23 mouse cellular contexts compared by ENCODE assay signal in the genomic region with DNA sequence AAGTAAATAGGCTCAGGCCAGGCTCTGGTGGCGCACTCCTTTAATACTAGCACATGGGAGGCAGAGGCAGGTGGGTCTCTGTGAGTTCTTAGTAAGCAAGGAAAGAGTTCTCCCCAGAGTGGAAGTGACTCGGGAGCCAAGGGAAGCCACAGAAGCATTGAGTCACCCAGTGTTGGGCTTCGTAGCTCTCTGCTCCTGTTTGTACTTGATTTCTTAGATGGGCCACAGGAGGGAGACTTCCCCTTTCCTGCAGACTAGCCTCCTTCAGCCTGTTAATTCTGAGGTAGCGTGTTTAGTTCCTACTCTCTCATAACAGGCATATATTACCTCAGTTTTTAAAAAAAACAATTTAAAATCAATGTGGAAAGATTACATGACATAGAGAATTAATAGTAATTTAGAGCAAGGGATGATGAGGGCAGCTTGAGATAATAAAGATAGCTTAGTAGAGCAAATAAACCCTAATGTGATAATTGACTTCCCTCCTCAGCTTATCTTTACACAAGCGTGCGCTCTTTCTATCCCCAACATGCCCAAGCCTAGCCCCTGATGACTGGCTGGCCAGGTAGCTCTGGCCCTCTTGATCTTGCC. TPM values are rescaled to one million over a fixed set of nuclear protein-coding genes. Genes with fewer than 3 reads are reported as not detected.
DNase-seq lines count a peak whose midpoint lies in the region; ATAC-seq and TF ChIP-seq lines count a peak whose summit lies in the region.
"Had no signal": no experiment of that assay in that cellular context is flagged by ENCODE, and none has a peak within 500 bp of the region (broad histone marks: within the 10 kb centered on the region; RNA-seq: fewer than 3 reads in every experiment).

No protein-coding gene starts in this region.

- no peak for TF ChIP-seq CTCF in testis, adult 2 months (IDR thresholded peaks at IDR 0.05; ENCODE audit: control insufficient read depth, insufficient read depth, insufficient replicate concordance, low read depth, low read length)
- no peak for TF ChIP-seq CTCF in G1E (IDR thresholded peaks at IDR 0.05; ENCODE audit: low read depth, low read length)
- peak; percentile 42 for TF ChIP-seq CTCF in stomach, postnatal 0 days (IDR thresholded peaks at IDR 0.05; ENCODE audit: low read depth)
- no peak for TF ChIP-seq CTCF in cerebellum, adult 2 months (IDR thresholded peaks at IDR 0.05; ENCODE audit: borderline replicate concordance, insufficient read depth, low read depth, low read length)

- H3K9me3 ChIP-seq in G1E (replicated peaks), result no peaks in the 10 kb centered on the region
- H3K9me3 ChIP-seq in stomach, postnatal 0 days (ENCODE audit: control insufficient read depth, low read length), result no peaks in the 10 kb centered on the region
- no peaks in the 10 kb centered on the region for H3K9me3 ChIP-seq in heart, embryonic 11.5 days (replicated peaks; ENCODE audit: control insufficient read depth, low read length)
- H3K9me3 ChIP-seq: embryonic facial prominence, embryonic 10.5 days; heart, embryonic 15.5 days; hindbrain, embryonic 10.5 days; liver, embryonic 13.5 days; midbrain, embryonic 12.5 days; neural tube, embryonic 12.5 days had no signal

- H3K27me3 ChIP-seq in testis, adult 2 months (ENCODE audit: control insufficient read depth, insufficient read depth, low read length), result no peaks in the 10 kb centered on the region
- no peaks in the 10 kb centered on the region for H3K27me3 ChIP-seq in G1E (ENCODE audit: insufficient read depth, low read length)
- no peaks in the 10 kb centered on the region for H3K27me3 ChIP-seq in stomach, postnatal 0 days (ENCODE audit: control insufficient read depth, insufficient read depth, low read length)
- H3K27me3 ChIP-seq in cerebellum, adult 2 months (ENCODE audit: control insufficient read depth, insufficient read depth, low read length), result no peaks in the 10 kb centered on the region
- no peaks in the 10 kb centered on the region for H3K27me3 ChIP-seq in heart, embryonic 11.5 days (ENCODE audit: control insufficient read depth, insufficient read depth, low read length)
- H3K27me3 ChIP-seq: heart, embryonic 15.5 days; liver, embryonic 13.5 days; midbrain, embryonic 12.5 days; neural tube, embryonic 12.5 days; Patski had no signal

- WGBS in stomach, postnatal 0 days, result 75% methylated on average over 6 of the region's 6 CpGs
- 89% methylated on average over 6 of the region's 6 CpGs for WGBS in cerebellum, adult 2 months
- 73% methylated on average over 6 of the region's 6 CpGs for WGBS in heart, embryonic 11.5 days (ENCODE audit: insufficient replicate concordance)

- H3K4me1 ChIP-seq in testis, adult 2 months (ENCODE audit: control insufficient read depth, insufficient read depth, low read length), result no peaks in the 10 kb centered on the region
- H3K4me1 ChIP-seq in G1E (ENCODE audit: insufficient read depth, low read depth, low read length), result peaks cover 31% of the 10 kb centered on the region
- H3K4me1 ChIP-seq in stomach, postnatal 0 days (replicated peaks; ENCODE audit: control insufficient read depth, insufficient read depth), result no peaks in the 10 kb centered on the region
- H3K4me1 ChIP-seq in cerebellum, adult 2 months (ENCODE audit: control insufficient read depth, insufficient read depth, low read length), result peaks cover 18% of the 10 kb centered on the region
- peaks cover 8% of the 10 kb centered on the region; the same call in 1 of the 2 replicates for H3K4me1 ChIP-seq in heart, embryonic 11.5 days (ENCODE audit: control insufficient read depth, insufficient read depth, low read length)
- H3K4me1 ChIP-seq: hindbrain, embryonic 10.5 days; midbrain, embryonic 12.5 days; neural tube, embryonic 12.5 days had no signal

- no peak overlapping the region for H3K4me2 ChIP-seq in stomach, postnatal 0 days (replicated peaks; ENCODE audit: low read depth)
- no peak overlapping the region for H3K4me2 ChIP-seq in heart, embryonic 11.5 days
- H3K4me2 ChIP-seq: heart, embryonic 15.5 days; liver, embryonic 13.5 days; midbrain, embryonic 12.5 days; neural tube, embryonic 12.5 days had no signal

- no peak overlapping the region for H3K9ac ChIP-seq in stomach, postnatal 0 days (ENCODE audit: low read length)
- no peak overlapping the region for H3K9ac ChIP-seq in heart, embryonic 11.5 days (ENCODE audit: low read depth, low read length)
- H3K9ac ChIP-seq: heart, embryonic 15.5 days; liver, embryonic 13.5 days; midbrain, embryonic 12.5 days; neural tube, embryonic 12.5 days had no signal

- H3K27ac ChIP-seq in testis, adult 2 months (ENCODE audit: control insufficient read depth, insufficient read depth, low read depth, low read length), result peak overlapping the region; percentile 18; the same call in 1 of the 2 replicates
- 0 out of 2 replicates have a peak overlapping the region, but pooled peaks have one; percentile 49 for H3K27ac ChIP-seq in stomach, postnatal 0 days (replicated peaks)
- H3K27ac ChIP-seq in cerebellum, adult 2 months (ENCODE audit: insufficient read depth, low read length), result no peak overlapping the region
- H3K27ac ChIP-seq in heart, embryonic 11.5 days (ENCODE audit: low read depth, low read length), result no peak overlapping the region
- H3K27ac ChIP-seq: embryonic facial prominence, embryonic 10.5 days; heart, embryonic 15.5 days; hindbrain, embryonic 10.5 days; liver, embryonic 13.5 days; macrophage; midbrain, embryonic 12.5 days; neural tube, embryonic 12.5 days had no signal

- TF ChIP-seq EP300 in stomach, postnatal 0 days (optimal IDR thresholded peaks at IDR 0.05), result no peak

- ATAC-seq in G1E (ENCODE audit: extremely low read depth, insufficient number of reproducible peaks, low FRiP score, poor library complexity, severe bottlenecking), result no peak
- ATAC-seq in hematopoietic stem cell, adult 5-6 weeks (replicated peaks in 1 of 2; ENCODE audit: insufficient read depth in 1 of 2, low FRiP score in 2 of 2, low TSS enrichment in 1 of 2, low read depth in 1 of 2, poor library complexity in 2 of 2, severe bottlenecking in 2 of 2), result peak; percentile 17 to 64; a peak in 2 of 4 replicates
- ATAC-seq in stomach, postnatal 0 days (ENCODE audit: low FRiP score, low TSS enrichment), result no peak
- no peak for ATAC-seq in heart, embryonic 11.5 days (replicated peaks; ENCODE audit: insufficient number of reproducible peaks, low FRiP score, low TSS enrichment)
- ATAC-seq: Patski had no signal

- DNase-seq in testis, postnatal 14 days (ENCODE audit: low spot score), result no peak
- DNase-seq in G1E (ENCODE audit: low spot score), result peak; percentile 34
- DNase-seq in stomach, postnatal 0 days (ENCODE audit: low spot score), result no peak
- DNase-seq in cerebellum, adult 2 months, result no peak
- DNase-seq in heart, adult 8-10 months (ENCODE audit: low spot score), result no peak
- DNase-seq: adrenal gland, postnatal 14 days; cerebellum, adult 18-20 months; kidney, adult 2 months; kidney, postnatal 25 days; liver, embryonic 13.5 days; right cerebral cortex, postnatal 14 days; thymus, adult 18-20 months; thymus, postnatal 4 days had no signal

- TF ChIP-seq POLR2A in testis, adult 2 months (IDR thresholded peaks at IDR 0.05; ENCODE audit: control insufficient read depth, low read depth, low read length), result no peak
- no peak for TF ChIP-seq POLR2A in cerebellum, adult 2 months (IDR thresholded peaks at IDR 0.05; ENCODE audit: borderline replicate concordance, insufficient read depth, low read length)

- H3K36me3 ChIP-seq in testis, adult 2 months (ENCODE audit: control insufficient read depth, insufficient read depth, low read length), result no peaks in the 10 kb centered on the region
- peaks cover 2% of the 10 kb centered on the region for H3K36me3 ChIP-seq in G1E (replicated peaks)
- H3K36me3 ChIP-seq in stomach, postnatal 0 days (ENCODE audit: control insufficient read depth, insufficient read depth, low read length), result no peaks in the 10 kb centered on the region
- H3K36me3 ChIP-seq in heart, embryonic 11.5 days (ENCODE audit: control insufficient read depth, insufficient read depth, low read length), result no peaks in the 10 kb centered on the region
- H3K36me3 ChIP-seq: embryonic facial prominence, embryonic 10.5 days; heart, embryonic 15.5 days; hindbrain, embryonic 10.5 days; liver, embryonic 13.5 days; midbrain, embryonic 12.5 days; neural tube, embryonic 12.5 days had no signal

- no peak overlapping the region for H3K4me3 ChIP-seq in testis, adult 2 months (ENCODE audit: control insufficient read depth, low read depth, low read length)
- H3K4me3 ChIP-seq in G1E (ENCODE audit: low read depth, low read length), result no peak overlapping the region
- no peak overlapping the region for H3K4me3 ChIP-seq in stomach, postnatal 0 days (ENCODE audit: low read depth, low read length)
- H3K4me3 ChIP-seq in cerebellum, adult 2 months (replicated peaks; ENCODE audit: insufficient read depth, low read depth, low read length), result no peak overlapping the region
- no peak overlapping the region for H3K4me3 ChIP-seq in heart, embryonic 11.5 days (ENCODE audit: low read depth, low read length)
- H3K4me3 ChIP-seq: embryonic facial prominence, embryonic 10.5 days; heart, embryonic 15.5 days; hindbrain, embryonic 10.5 days; liver, embryonic 13.5 days; midbrain, embryonic 12.5 days; neural tube, embryonic 12.5 days had no signal

RNA-seq across cellular contexts. Expression of gene Sesn1, which starts 16.9 kb away (rescaled TPM):
- 9.9 and 12.7 TPM in 2 replicates for polyA plus RNA-seq in testis, adult 2 months (2012; rRNA removed)
- 27.1 and 30.3 TPM in 2 replicates for total RNA-seq in G1E (2014; fragmentation: Nextera tagmentation)
- total RNA-seq in G1E (2017), result 46.7 and 49.3 TPM in 2 replicates
- 7.2 and 9.1 TPM in 2 replicates for polyA plus RNA-seq in G1E (2012)
- 58.3 and 106 TPM in 2 replicates for total RNA-seq in hematopoietic stem cell, adult 5-6 weeks (2017)
- 18.2 and 20.1 TPM in 2 replicates for polyA plus RNA-seq in stomach, postnatal 0 days (2015; fragmentation: Nextera tagmentation; extraction: Ambion mirVana)
- 67.7 and 76.9 TPM in 2 replicates for polyA plus RNA-seq in cerebellum, adult 2 months (2012; rRNA removed)
- 23.1 and 26.3 TPM in 2 replicates for polyA plus RNA-seq in heart, embryonic 11.5 days (2014; fragmentation: Nextera tagmentation; extraction: Ambion mirVana)
- total RNA-seq in heart, adult 8-10 months (2022), result 100 to 1,000 TPM in 2 of 4 experiments, 10 to 100 TPM in 2; 87.8 to 136 (median 109) TPM

RNA-seq across cellular contexts. Expression of gene Cep57l1, which starts 16.9 kb away (rescaled TPM):
- polyA plus RNA-seq in testis, adult 2 months (2012; rRNA removed), result 15.0 and 18.9 TPM in 2 replicates
- total RNA-seq in G1E (2014; fragmentation: Nextera tagmentation), result 61.9 and 90.5 TPM in 2 replicates
- 38.4 and 38.7 TPM in 2 replicates for total RNA-seq in G1E (2017)
- 2.5 and 2.8 TPM in 2 replicates for polyA plus RNA-seq in G1E (2012)
- 52.7 and 67.1 TPM in 2 replicates for total RNA-seq in hematopoietic stem cell, adult 5-6 weeks (2017)
- 5.3 and 6.0 TPM in 2 replicates for polyA plus RNA-seq in stomach, postnatal 0 days (2015; fragmentation: Nextera tagmentation; extraction: Ambion mirVana)
- 5.3 and 5.4 TPM in 2 replicates for polyA plus RNA-seq in cerebellum, adult 2 months (2012; rRNA removed)
- 19.4 and 22.8 TPM in 2 replicates for polyA plus RNA-seq in heart, embryonic 11.5 days (2014; fragmentation: Nextera tagmentation; extraction: Ambion mirVana)
- total RNA-seq in heart, adult 8-10 months (2022), result 1 to 10 TPM; 2.1 to 4.3 (median 3.0) TPM

Comparison
In these comparisons a context has a peak if more than half of its experiments do, and no peak if none do; other contexts are left out.
1. H3K27ac ChIP-seq: peak in testis, adult 2 months (single experiment) and stomach, postnatal 0 days (single experiment); none in cerebellum, adult 2 months (single experiment) and heart, embryonic 11.5 days (single experiment).
2. ATAC-seq: peak in hematopoietic stem cell, adult 5-6 weeks (2 of 2); none in G1E (single experiment), stomach, postnatal 0 days (single experiment) and heart, embryonic 11.5 days (single experiment).